Mouse (Mus musculus) forebrain, embryonic 14.5 days (tissue): ENCODE results near the gene Ntmt1. TPM values are rescaled to one million over a fixed set of nuclear protein-coding genes. Genes with fewer than 3 reads are reported as not detected.
A peak's percentile ranks its signal among the peaks of the same experiment; 100 is the strongest.

Experiments
- ATAC-seq: fragments of 200-750 bp; cut with Nextera tagmentation; 2 replicates; pipeline ENCODE4 v1.8.0; 2017; ENCODE audit warnings: mild to moderate bottlenecking, moderate library complexity
- DNase-seq: peaks from one replicate; pipeline ENCODE4 v3.0.0-alpha.2; 2015; ENCODE audit warnings: low spot score
- H3K27ac ChIP-seq: fragments of 300-500 bp; sonication (generic); 2 replicates; pipeline ENCODE4 v1.5.1; 2014; ENCODE audit warnings: low read depth, mild to moderate bottlenecking, control low read depth, low read length, moderate library complexity
- H3K27me3 ChIP-seq: fragments of 300-500 bp; sonication (generic); replicated peaks from 2 replicates; pipeline ENCODE4 v1.6.1; 2014; ENCODE audit warnings: low read length, control low read depth, mixed read lengths; ENCODE audit not compliant: control insufficient read depth, insufficient read depth
- H3K36me3 ChIP-seq: fragments of 300-500 bp; sonication (generic); 2 replicates; pipeline ENCODE4 v1.6.1; 2014; ENCODE audit warnings: low read length, control low read depth; ENCODE audit not compliant: control insufficient read depth, insufficient read depth
- H3K4me1 ChIP-seq: fragments of 300-500 bp; sonication (generic); 2 replicates; pipeline ENCODE4 v1.6.1; 2014; ENCODE audit warnings: antibody characterized with exemption, low read length, control low read depth; ENCODE audit not compliant: control insufficient read depth, insufficient read depth
- H3K4me2 ChIP-seq: fragments of 300-500 bp; sonication (generic); 2 replicates; pipeline ENCODE4 v1.6.1; 2014; ENCODE audit warnings: mild to moderate bottlenecking, control low read depth, low read length
- H3K4me3 ChIP-seq: fragments of 300-500 bp; sonication (generic); 2 replicates; pipeline ENCODE4 v1.5.1; 2014; ENCODE audit warnings: low read depth, low read length, control low read depth
- H3K9ac ChIP-seq: fragments of 300-500 bp; sonication (generic); 2 replicates; pipeline ENCODE4 v1.6.1; 2014; ENCODE audit warnings: mild to moderate bottlenecking, low read length, control low read depth, moderate library complexity
- H3K9me3 ChIP-seq: fragments of 300-500 bp; sonication (generic); replicated peaks from 2 replicates; pipeline ENCODE4 v1.6.1; 2016; ENCODE audit warnings: low read length, control low read depth, mixed read lengths; ENCODE audit not compliant: control insufficient read depth
- WGBS: fragments of 180-500 bp; shearing (Covaris S2); extraction: QIAGEN DNeasy Blood & Tissue Kit; methylation state at CpG from one replicate; pipeline ENCODE4 v1.1.7; 2014; 5-methylcytosine and 5-hydroxymethylcytosine counted together
- polyA plus RNA-seq: library from polyadenylated mRNA; unstranded; fragments of >200 nt; fragmentation: Nextera tagmentation; extraction: Ambion mirVana; gene quantifications from 2 replicates; pipeline ENCODE4 v1.2.1, GENCODE M21; 2014

Gene Ntmt1
- polyA plus RNA-seq, 1 experiment from 2014 or later = 139 TPM

DNA sequence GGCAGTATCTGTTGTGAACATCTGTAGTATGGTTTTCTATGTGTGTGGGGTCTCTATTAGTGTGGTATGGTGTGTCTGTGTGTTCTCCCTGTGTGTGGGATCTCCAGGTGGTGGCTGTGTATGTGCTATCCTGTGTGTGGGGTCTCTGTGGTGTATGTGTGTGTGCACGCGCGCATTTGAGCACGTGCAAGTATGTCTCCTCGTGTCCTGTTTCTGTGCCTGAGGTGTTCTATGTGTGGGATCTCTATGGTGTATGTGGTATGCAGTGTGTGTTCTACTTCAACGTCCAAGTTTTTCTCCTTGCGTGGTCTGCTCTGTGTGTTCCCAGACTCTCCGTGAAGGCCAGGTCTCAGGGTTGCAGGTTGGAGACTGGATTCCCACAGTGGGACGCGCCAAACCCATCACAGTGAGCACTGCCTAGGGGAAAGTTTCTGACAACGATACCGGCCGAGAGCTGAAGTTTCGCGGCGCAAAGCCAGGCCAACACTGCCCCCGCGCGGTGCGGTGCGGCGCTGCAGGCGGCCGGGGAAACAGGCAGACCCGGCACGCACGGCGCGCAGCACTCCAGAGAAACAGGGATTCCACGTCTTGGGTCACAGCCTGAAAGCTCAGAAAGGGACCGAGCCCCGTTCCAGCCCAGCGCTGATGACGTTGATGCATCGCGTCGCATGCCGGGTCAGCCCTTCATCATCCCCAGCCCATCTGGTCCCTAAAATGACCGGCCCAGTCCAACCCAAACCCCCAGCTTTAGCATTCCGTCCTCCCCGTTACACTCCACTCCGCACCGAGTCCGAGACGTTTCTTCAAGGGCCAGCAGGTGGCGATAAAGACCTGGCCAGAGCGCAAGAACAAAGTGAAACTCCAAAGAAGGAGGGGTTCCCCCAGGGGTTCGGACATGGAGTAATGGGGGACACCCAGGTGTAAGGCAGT, 13.2 kb upstream of the Ntmt1 start:
- WGBS = 5% methylated on average over 48 of the region's 48 CpGs
- peak; percentile 71 for ATAC-seq

DNA sequence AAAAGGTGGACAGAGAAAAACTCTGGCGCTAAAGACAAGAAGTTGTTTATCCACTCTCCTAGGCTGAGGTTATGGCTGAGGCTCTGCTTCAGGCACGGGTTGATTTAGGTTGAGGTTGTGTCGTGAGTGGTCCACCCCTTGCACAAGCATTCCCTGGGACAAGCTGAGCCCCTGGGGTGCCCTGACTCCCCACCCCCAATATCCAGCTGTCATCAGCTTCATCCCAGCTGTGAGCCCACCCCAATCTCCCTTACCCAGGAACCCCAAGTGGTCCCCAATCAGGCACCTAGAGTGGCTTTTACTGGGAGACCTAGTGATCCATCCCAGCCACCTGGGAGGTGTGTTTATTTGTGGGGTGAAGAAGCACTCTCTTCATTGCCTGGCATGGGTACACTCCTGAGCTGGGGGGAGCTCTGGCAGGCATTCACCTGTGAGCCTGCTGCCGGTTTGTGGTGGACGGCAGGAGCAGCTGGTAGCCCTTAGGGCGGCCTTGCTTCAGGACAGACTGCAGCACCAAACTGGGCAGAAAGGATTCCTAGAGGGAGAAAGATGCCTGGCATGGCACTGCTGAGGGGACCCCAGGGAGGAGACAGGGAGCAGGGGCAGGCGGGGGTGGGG, 12.2 kb upstream of the Ntmt1 start:
- Histone ChIP-seq H3K27ac (peak overlapping the region; percentile 81), H3K4me3 (peak overlapping the region; percentile 33; the same call in 1 of the 2 replicates), H3K4me1 (peaks cover 19% of the 10 kb centered on the region), H3K36me3 (no peaks in the 10 kb centered on the region), H3K9me3 (no peaks in the 10 kb centered on the region), H3K9ac (peak overlapping the region; percentile 35; the same call in 1 of the 2 replicates), H3K27me3 (no peaks in the 10 kb centered on the region), H3K4me2 (peak overlapping the region; percentile 61; the same call in 1 of the 2 replicates)
- WGBS = 65% methylated on average over 7 of the region's 7 CpGs
- DNase-seq (no peak), ATAC-seq (no peak)

More for the DNA sequence above, 13.2 kb upstream of the Ntmt1 start:
- Histone ChIP-seq H3K4me3 (peak overlapping the region; percentile 33), H3K27me3 (no peaks in the 10 kb centered on the region), H3K4me2 (peak overlapping the region; percentile 61), H3K9ac (peak overlapping the region; percentile 60), H3K36me3 (no peaks in the 10 kb centered on the region), H3K27ac (peak overlapping the region; percentile 81), H3K4me1 (peaks cover 19% of the 10 kb centered on the region), H3K9me3 (no peaks in the 10 kb centered on the region)
- DNase-seq = peak; percentile 91

DNA sequence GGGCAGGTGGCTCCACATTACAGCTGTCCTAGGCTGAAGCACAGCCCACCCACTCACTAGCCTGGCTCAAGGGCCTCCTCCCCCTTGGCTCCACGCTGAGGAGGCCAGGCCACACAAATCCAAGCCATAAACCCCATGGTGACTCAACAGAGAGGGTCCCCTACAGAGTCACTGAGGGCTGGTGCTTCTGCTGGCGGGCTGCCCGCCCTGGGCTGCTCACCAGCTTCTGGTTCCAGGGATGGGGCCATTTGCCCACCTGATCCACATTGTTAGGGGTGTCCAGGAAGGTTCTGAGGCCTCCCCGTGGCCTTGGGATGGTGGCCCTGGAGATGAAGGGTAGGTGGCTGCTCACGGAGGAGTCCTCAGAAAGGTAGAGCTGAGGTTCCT, 11.7 kb upstream of the Ntmt1 start:
- Histone ChIP-seq H3K36me3 (no peaks in the 10 kb centered on the region), H3K9me3 (no peaks in the 10 kb centered on the region), H3K4me1 (peaks cover 19% of the 10 kb centered on the region), H3K27me3 (no peaks in the 10 kb centered on the region), H3K4me3 (no peak overlapping the region), H3K27ac (peak overlapping the region; percentile 23), H3K9ac (peak overlapping the region; percentile 35; the same call in 1 of the 2 replicates), H3K4me2 (peak overlapping the region; percentile 46)
- ATAC-seq = peak; percentile 8; the same call in 1 of the 2 replicates
- WGBS = 40% methylated on average over 5 of the region's 5 CpGs
- no peak for DNase-seq

DNA sequence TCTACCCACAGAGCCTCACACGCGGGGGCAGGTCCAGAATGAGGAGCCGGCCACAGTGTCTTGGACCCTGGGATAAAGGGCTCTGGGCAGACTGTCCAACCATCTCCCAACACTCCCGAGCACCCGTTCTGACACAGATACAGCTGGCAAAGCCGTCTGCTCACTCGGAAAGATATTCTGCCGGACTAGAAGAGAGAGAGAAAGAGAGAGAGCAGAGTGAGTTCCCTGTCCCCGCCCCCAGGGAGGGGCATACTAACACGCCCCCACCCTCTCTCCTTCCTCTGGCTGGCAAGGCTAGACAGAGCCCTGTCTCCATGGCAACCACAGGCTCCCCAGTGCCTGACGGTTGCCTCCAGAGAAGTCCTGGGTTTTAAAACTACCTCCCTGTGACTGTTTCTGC, 11.2 kb upstream of the Ntmt1 start:
- WGBS = 5% methylated on average over 11 of the region's 11 CpGs
- peak; percentile 98 for DNase-seq
- H3K4me2 ChIP-seq = peak overlapping the region; percentile 46
- peak; percentile 82 for ATAC-seq
- no peak overlapping the region for H3K4me3 ChIP-seq
- peak overlapping the region; percentile 63 for H3K27ac ChIP-seq
- H3K27me3 ChIP-seq = no peaks in the 10 kb centered on the region
- H3K9ac ChIP-seq = peak overlapping the region; percentile 35; the same call in 1 of the 2 replicates
- peaks cover 19% of the 10 kb centered on the region for H3K4me1 ChIP-seq
- no peaks in the 10 kb centered on the region for H3K9me3 ChIP-seq
- no peaks in the 10 kb centered on the region for H3K36me3 ChIP-seq

DNA sequence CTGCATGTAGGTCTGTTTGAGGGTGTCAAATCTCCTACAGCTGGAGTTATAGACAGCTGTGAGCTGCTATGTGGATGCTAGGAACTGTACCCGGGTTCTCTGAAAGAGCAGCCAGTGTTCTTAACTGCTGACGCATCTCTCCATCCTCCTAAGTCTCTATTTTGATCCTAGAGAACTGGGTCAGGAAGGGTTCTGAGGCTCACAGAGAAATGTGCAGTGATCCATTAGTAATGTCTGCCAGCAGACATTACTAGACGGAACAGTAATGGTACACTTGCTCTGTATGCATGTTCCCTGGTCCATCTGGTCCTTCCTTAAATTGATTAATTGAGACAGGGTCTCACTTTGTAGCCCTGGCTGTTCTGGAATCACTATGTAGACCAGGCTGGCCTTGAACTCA, 8.2 kb upstream of the Ntmt1 start:
- no peak overlapping the region for H3K27ac ChIP-seq
- H3K4me1 ChIP-seq = peaks cover 23% of the 10 kb centered on the region
- H3K27me3 ChIP-seq = 0 out of 2 replicates have a peak, but pooled peaks cover 5% of the 10 kb centered on the region
- H3K4me2 ChIP-seq = no peak overlapping the region
- DNase-seq (no peak), ATAC-seq (no peak)
- no peaks in the 10 kb centered on the region for H3K9me3 ChIP-seq
- no peak overlapping the region for H3K4me3 ChIP-seq
- H3K36me3 ChIP-seq = no peaks in the 10 kb centered on the region
- WGBS = 83% methylated on average over 3 of the region's 3 CpGs
- no peak overlapping the region for H3K9ac ChIP-seq

DNA sequence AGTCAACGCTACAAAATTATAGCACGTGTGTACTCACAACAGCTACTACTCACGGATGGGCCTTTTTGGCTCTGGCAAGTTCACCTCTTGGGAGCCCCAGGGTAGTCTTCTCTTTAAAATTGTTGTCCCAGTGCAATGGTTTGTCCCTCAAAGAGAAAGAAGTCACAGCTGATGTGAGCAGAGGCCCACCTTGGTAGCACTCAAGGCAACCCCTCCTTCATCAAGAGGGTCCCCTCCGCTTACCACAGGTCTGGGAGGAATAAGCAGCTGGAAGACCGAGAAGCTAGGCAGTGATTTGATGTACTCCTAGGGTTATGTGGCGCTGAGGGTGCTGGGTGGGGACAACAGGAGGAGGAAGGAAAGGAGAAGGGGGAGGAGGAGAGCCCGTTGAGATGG, 7.0 kb upstream of the Ntmt1 start:
- DNase-seq = no peak

DNA sequence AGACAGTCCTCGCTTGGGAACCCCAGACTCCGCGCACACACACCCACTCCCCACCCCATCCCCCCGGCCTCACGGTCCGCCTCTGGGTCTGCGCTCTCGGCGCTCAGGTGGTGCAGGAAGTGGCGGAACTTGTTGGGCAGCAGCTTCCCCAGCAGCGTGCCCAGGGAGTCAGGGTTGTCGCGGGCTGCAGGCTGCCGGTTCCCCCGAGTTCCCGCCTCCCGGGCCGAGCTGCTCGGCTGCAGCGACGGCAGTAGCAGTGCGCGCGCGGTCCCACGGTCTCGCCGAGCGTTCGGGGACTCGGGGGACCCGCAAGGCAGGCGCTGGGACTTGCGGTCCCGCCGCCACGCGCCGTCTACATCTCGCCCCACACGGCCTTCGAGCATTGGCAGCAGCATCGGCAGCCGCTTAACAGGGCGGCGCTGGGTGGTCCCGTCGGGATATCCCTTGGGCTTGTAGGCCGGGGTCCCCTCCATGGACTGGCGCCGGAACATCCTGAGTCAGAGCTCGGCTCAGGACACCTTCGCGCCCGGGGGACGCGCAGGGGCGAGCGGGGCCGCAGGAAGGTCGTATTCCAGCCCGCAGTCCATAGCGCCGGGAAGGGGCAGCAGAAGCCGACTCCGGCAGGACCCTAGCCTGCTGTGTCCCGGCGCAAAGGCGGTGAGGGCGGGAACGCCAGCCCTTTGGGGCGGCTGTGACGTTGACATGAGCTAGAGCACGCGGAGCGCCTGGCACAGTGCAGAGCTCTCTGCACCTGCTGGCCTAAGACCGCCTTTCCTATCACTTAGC, 6.4 kb upstream of the Ntmt1 start:
- 0 out of 2 replicates have a peak, but pooled peaks cover 5% of the 10 kb centered on the region for H3K27me3 ChIP-seq
- ATAC-seq (peak; percentile 78), DNase-seq (no peak)
- no peak overlapping the region for H3K27ac ChIP-seq
- H3K9me3 ChIP-seq = no peaks in the 10 kb centered on the region
- H3K36me3 ChIP-seq = no peaks in the 10 kb centered on the region
- WGBS = 1% methylated on average over 77 of the region's 77 CpGs
- H3K4me2 ChIP-seq = peak overlapping the region; percentile 88
- H3K4me1 ChIP-seq = peaks cover 13% of the 10 kb centered on the region
- peak overlapping the region; percentile 40 for H3K4me3 ChIP-seq
- H3K9ac ChIP-seq = peak overlapping the region; percentile 69

More for the DNA sequence above, 7.0 kb upstream of the Ntmt1 start:
- Histone ChIP-seq H3K9me3 (no peaks in the 10 kb centered on the region), H3K36me3 (no peaks in the 10 kb centered on the region), H3K27ac (no peak overlapping the region), H3K4me2 (peak overlapping the region; percentile 88), H3K4me3 (peak overlapping the region; percentile 40), H3K9ac (peak overlapping the region; percentile 69; the same call in 1 of the 2 replicates), H3K4me1 (peaks cover 18% of the 10 kb centered on the region), H3K27me3 (0 out of 2 replicates have a peak, but pooled peaks cover 5% of the 10 kb centered on the region)
- 30% methylated on average over 6 of the region's 7 CpGs for WGBS
- ATAC-seq = no peak

DNA sequence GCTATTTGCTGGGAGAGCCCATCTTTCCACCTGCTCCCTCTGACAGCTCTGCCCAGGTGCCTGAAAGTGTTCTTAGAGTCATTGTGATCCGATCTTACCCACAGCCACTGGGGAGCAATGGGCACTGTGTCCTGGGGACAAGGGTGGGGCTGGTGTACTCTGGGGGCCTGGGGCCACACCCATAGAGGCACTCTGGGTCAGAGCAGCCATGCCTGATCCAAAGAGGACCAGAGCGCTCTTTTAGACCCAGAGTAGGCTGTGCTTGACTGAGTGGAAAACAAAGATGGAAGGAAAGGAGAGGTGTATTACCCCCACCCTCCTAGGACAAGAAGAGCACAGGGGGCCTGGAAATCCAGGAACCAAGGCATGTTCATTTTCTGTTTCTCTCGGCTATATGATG, 4.0 kb upstream of the Ntmt1 start, which contains the start of gene 1700001O22Rik:
TSS of gene 1700001O22Rik (minus strand) at position 58 of the 400 bp plus-strand sequence.
- Histone ChIP-seq H3K36me3 (no peaks in the 10 kb centered on the region), H3K9ac (no peak within 1 kb of the TSS), H3K27ac (no peak within 1 kb of the TSS), H3K9me3 (no peaks in the 10 kb centered on the region), H3K4me2 (no peak within 1 kb of the TSS), H3K4me3 (no peak within 1 kb of the TSS), H3K27me3 (0 out of 2 replicates have a peak, but pooled peaks cover 5% of the 10 kb centered on the region), H3K4me1 (peaks cover 8% of the 10 kb centered on the region)
- 85% methylated on average over 3 of the region's 3 CpGs for WGBS
- no peak for DNase-seq
- ATAC-seq = no peak
